Mouse (Mus musculus) adipocyte (in vitro differentiated cells): ENCODE results near the gene Lrrc43.

Source experiments
- DNase-seq: peaks from one replicate; pipeline ENCODE4 v3.0.0-alpha.2; 2016; ENCODE audit warnings: low spot score

Lrrc43 gene

GRCm38 (mm10) chr5:123520666-123521065 is 31.6 kb downstream of the Lrrc43 start:
- no peak for DNase-seq

- no peak for DNase-seq
Observed at GRCm38 (mm10) chr5:123521621-123522020, 32.5 kb downstream of the Lrrc43 start.

- no peak for DNase-seq
Observed at GRCm38 (mm10) chr5:123522166-123522565, 33.1 kb downstream of the Lrrc43 start.

- DNase-seq = peak; percentile 98
Observed at GRCm38 (mm10) chr5:123523692-123524392, 34.7 kb downstream of the Lrrc43 start, which contains the start of gene Diablo. Gene Diablo (minus strand): TSS chr5:123524176.

GRCm38 (mm10) chr5:123524393-123524750 is 35.3 kb downstream of the Lrrc43 start:
- DNase-seq = no peak

- DNase-seq = no peak
Observed at GRCm38 (mm10) chr5:123525281-123525680, 36.2 kb downstream of the Lrrc43 start, which contains the start of gene Gm49027. Gene Gm49027 (minus strand): TSS chr5:123525488.

GRCm38 (mm10) chr5:123525916-123526495 is 36.9 kb downstream of the Lrrc43 start:
- no peak for DNase-seq

- DNase-seq = no peak
Observed at GRCm38 (mm10) chr5:123528641-123529040, 39.5 kb downstream of the Lrrc43 start.

- no peak for DNase-seq
Observed at GRCm38 (mm10) chr5:123530056-123530455, 41.0 kb downstream of the Lrrc43 start.

GRCm38 (mm10) chr5:123533801-123534200 is 44.7 kb downstream of the Lrrc43 start:
- no peak for DNase-seq

- no peak for DNase-seq
Observed at GRCm38 (mm10) chr5:123555693-123556092, 66.6 kb downstream of the Lrrc43 start.

GRCm38 (mm10) chr5:123556451-123556850 is 67.3 kb downstream of the Lrrc43 start:
- no peak for DNase-seq
